Mouse (Mus musculus): ENCODE data around the gene Zfp174. TPM values are rescaled to one million over a fixed set of nuclear protein-coding genes. Genes with fewer than 3 reads are reported as not detected.

The Zfp174 gene
- polyA plus RNA-seq (2015; fragmentation: Nextera tagmentation; extraction: Ambion mirVana), result 0.25 and 0.40 TPM in 2 replicates

DNA sequence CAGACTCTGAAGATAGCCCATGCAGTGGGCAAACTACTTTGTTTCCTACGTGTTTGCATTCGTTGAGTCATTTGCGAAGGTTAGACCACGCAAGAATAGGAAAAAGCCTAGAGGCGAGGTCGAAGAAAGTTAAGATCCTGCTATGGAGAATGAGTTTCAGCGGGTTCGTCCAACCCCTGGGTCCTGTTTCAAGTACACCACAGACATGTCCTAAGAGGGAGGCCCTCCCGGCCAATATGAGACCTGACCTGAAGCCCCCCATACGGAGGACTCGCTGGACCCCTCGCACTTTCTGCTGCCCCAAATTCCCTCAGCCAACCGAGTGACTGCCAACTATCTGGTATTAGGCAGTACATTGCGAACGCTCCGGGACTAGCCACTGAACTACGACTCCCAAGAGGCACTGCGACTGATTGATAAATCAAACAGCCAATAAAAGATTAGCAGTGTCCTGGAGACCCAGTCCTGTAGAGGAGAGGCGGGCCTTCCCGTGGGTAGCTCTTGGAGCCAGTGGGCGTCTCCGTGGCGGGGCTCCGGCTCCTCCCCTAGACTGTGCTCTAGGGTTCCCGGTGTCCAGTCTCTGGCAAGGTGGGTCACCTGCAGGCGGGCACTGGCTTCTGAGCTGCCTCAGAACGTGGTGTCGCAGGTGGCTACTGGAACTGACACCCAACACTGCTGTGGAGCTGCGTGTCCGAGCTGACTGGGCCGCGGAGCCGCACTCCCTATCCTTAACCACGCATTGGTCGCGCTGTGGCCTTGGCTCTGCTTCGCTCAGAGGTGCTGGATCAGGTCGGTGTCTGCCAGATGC, at the start of gene Zfp174:
Gene Zfp174, plus strand, starts transcription at position 558 of the 808 bp plus-strand sequence.

GRCm38 (mm10) chr16:3830588-3831109, 16.4 kb upstream of the Zfp174 start, which contains the start of gene Olfr15:
TSS of gene Olfr15 (plus strand) at chr16:3830878.

DNA sequence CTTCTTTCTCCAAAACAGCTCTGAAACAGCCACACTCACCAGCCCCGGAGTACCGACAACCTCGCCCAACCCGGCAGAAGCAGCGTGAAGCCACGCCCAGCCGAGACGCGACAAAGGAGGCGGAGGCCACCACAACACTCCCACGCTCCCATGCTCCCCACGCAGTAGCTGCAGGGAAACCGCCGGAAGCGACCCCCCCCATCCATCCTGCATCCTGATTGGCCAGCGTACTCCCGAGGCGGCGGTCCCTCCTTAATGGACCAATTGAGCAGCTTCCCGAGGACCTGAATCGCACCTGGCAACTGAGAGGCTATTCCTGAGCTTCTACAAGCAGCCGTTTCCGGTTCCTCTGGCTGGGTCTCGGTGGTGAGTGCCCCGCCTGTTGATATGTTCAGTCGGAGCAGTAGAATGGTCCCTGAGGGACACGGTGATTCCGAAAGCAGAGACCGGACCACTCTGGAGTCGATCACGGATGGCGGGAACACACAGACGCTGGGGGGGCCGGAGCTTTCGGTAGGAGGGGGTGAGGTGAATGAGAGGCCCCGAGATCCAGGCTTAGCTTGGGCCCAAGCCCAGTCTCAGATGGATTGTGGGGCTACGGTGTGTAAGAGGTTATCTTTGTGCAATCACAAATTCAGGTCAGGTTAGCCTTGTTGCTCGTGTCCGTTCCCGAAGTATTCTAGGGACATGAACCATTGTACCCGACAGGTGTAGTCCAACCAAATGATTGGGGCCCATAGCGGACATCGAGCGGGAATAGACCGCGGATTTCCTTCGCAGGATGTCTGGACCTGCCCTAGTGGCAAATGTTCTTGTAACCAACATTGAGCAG, 25.4 kb downstream of the Zfp174 start, which contains the start of gene Naa60:
Gene Naa60, plus strand, starts transcription at position 160 of the 832 bp plus-strand sequence.

GRCm38 (mm10) chr16:3884201-3885064, 37.4 kb downstream of the Zfp174 start, which contains the start of the genes Zfp597 and Gm20695:
TSS of gene Zfp597 (minus strand) at chr16:3884561.
TSS of gene Gm20695 (plus strand) at chr16:3884648.

Other genes starting within 250 kb of the Zfp174 start
- gene Mefv, start 129.2 kb upstream of the Zfp174 start, polyA plus RNA-seq (2015; fragmentation: Nextera tagmentation; extraction: Ambion mirVana), result 0.77 and 1.2 TPM in 2 replicates
- gene Zfp263, start 103.2 kb upstream of the Zfp174 start, polyA plus RNA-seq (2015; fragmentation: Nextera tagmentation; extraction: Ambion mirVana), result 21.9 and 24.9 TPM in 2 replicates
- 0.05 TPM in 1 of 2 replicates, not detected in the other for gene Olfr15, start 16.4 kb upstream of the Zfp174 start, polyA plus RNA-seq (2015; fragmentation: Nextera tagmentation; extraction: Ambion mirVana)
- gene Naa60, start 25.1 kb downstream of the Zfp174 start, polyA plus RNA-seq (2015; fragmentation: Nextera tagmentation; extraction: Ambion mirVana), result 24.0 and 29.9 TPM in 2 replicates
- 2.1 and 3.5 TPM in 2 replicates for gene Zfp597, start 37.3 kb downstream of the Zfp174 start, polyA plus RNA-seq (2015; fragmentation: Nextera tagmentation; extraction: Ambion mirVana)
- gene Gm20695, start 37.4 kb downstream of the Zfp174 start, polyA plus RNA-seq (2015; fragmentation: Nextera tagmentation; extraction: Ambion mirVana), result 0.38 and 1.2 TPM in 2 replicates
- gene 1700037C18Rik, start 61.4 kb downstream of the Zfp174 start, polyA plus RNA-seq (2015; fragmentation: Nextera tagmentation; extraction: Ambion mirVana), result 6.1 and 6.3 TPM in 2 replicates
- 16.4 and 17.4 TPM in 2 replicates for gene Cluap1, start 61.5 kb downstream of the Zfp174 start, polyA plus RNA-seq (2015; fragmentation: Nextera tagmentation; extraction: Ambion mirVana)
- gene Nlrc3, start 129.4 kb downstream of the Zfp174 start, polyA plus RNA-seq (2015; fragmentation: Nextera tagmentation; extraction: Ambion mirVana), result 0.82 and 1.5 TPM in 2 replicates
- 8.3 and 8.5 TPM in 2 replicates for gene Slx4, start 156.5 kb downstream of the Zfp174 start, polyA plus RNA-seq (2015; fragmentation: Nextera tagmentation; extraction: Ambion mirVana)
- gene Dnase1, start 189.7 kb downstream of the Zfp174 start, polyA plus RNA-seq (2015; fragmentation: Nextera tagmentation; extraction: Ambion mirVana), result 0.75 and 1.4 TPM in 2 replicates
- 49.4 and 53.1 TPM in 2 replicates for gene Trap1, start 230.6 kb downstream of the Zfp174 start, polyA plus RNA-seq (2015; fragmentation: Nextera tagmentation; extraction: Ambion mirVana)

Measured in spleen, postnatal 0 days (tissue).